Comparison of ENCODE assay signal across 27 mouse cellular contexts in the genomic region with DNA sequence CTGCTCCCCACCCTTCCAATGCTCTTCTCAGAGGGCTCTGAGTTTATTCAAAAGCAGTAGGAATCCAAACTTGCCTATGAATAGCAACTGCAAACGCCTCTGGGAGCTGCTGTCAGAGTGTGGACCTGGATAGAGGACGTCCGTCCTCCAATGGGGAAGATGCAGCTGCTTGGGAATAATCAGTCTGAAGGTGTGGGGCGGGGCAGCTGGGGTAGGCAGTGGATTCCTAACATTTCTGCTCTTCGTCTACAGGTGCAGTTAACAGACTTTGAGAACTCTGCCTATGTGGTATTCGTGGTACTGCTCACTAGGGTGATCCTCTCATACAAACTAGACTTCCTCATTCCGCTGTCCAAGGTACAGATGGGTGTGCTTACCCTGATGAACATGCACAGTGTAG.
"Had no signal": no experiment of that assay in that cellular context is flagged by ENCODE, and none has a peak within 500 bp of the region (broad histone marks: within the 10 kb centered on the region; RNA-seq: fewer than 3 reads in every experiment).

No protein-coding gene starts in this region.

- H3K4me2 ChIP-seq: embryonic facial prominence, embryonic 12.5 days; embryonic facial prominence, embryonic 13.5 days; embryonic facial prominence, embryonic 15.5 days; forebrain, embryonic 13.5 days; forebrain, embryonic 15.5 days; heart, embryonic 11.5 days; heart, embryonic 12.5 days had no signal

- H3K4me1 ChIP-seq: embryonic facial prominence, embryonic 10.5 days; embryonic facial prominence, embryonic 12.5 days; embryonic facial prominence, embryonic 13.5 days; embryonic facial prominence, embryonic 15.5 days; forebrain, embryonic 10.5 days; heart, embryonic 10.5 days; heart, embryonic 12.5 days had no signal

- H3K9ac ChIP-seq: embryonic facial prominence, embryonic 12.5 days; embryonic facial prominence, embryonic 13.5 days; embryonic facial prominence, embryonic 15.5 days; forebrain, embryonic 13.5 days; forebrain, embryonic 15.5 days; forebrain, postnatal 0 days; heart, embryonic 12.5 days had no signal

- H3K4me3 ChIP-seq: embryonic facial prominence, embryonic 10.5 days; embryonic facial prominence, embryonic 12.5 days; embryonic facial prominence, embryonic 13.5 days; embryonic facial prominence, embryonic 15.5 days; erythroblast, embryonic 14.5 days; forebrain, embryonic 10.5 days; forebrain, embryonic 13.5 days; forebrain, embryonic 15.5 days; gastrocnemius, adult 2 months; heart, adult 2 months; heart, embryonic 10.5 days; heart, embryonic 12.5 days had no signal

- H3K27me3 ChIP-seq: embryonic facial prominence, embryonic 12.5 days; embryonic facial prominence, embryonic 13.5 days; embryonic facial prominence, embryonic 15.5 days; forebrain, embryonic 13.5 days; forebrain, embryonic 15.5 days; heart, embryonic 12.5 days had no signal

- H3K9me3 ChIP-seq: embryonic facial prominence, embryonic 10.5 days; embryonic facial prominence, embryonic 12.5 days; embryonic facial prominence, embryonic 13.5 days; embryonic facial prominence, embryonic 15.5 days; forebrain, embryonic 10.5 days; forebrain, embryonic 13.5 days; forebrain, embryonic 15.5 days; heart, embryonic 10.5 days; heart, embryonic 12.5 days had no signal

- ATAC-seq: forebrain, embryonic 13.5 days; forebrain, embryonic 15.5 days; forebrain, embryonic 16.5 days; forebrain, postnatal 0 days had no signal

- DNase-seq: cerebellum, adult 9-11 months; cerebellum, postnatal 10 days; cerebellum, postnatal 14 days; cerebellum, postnatal 25 days; cerebellum, postnatal 36 days; embryo, embryonic 11 days; forebrain, postnatal 0 days; gastrocnemius, adult 2 months; gastrocnemius, postnatal 10 days; gastrocnemius, postnatal 14 days; gastrocnemius, postnatal 25 days; gastrocnemius, postnatal 36 days; heart, adult 11 months; heart, adult 18-20 months; heart, adult 2 months had no signal

- H3K27ac ChIP-seq: embryonic facial prominence, embryonic 10.5 days; embryonic facial prominence, embryonic 12.5 days; embryonic facial prominence, embryonic 13.5 days; embryonic facial prominence, embryonic 15.5 days; forebrain, embryonic 10.5 days; forebrain, embryonic 13.5 days; forebrain, embryonic 15.5 days; gastrocnemius, adult 2 months; heart, adult 2 months; heart, embryonic 10.5 days had no signal
